Mouse (Mus musculus) limb, embryonic 15.5 days (tissue): Measurements from ENCODE around the gene Klf8. TPM values are rescaled to one million over a fixed set of nuclear protein-coding genes. Genes with fewer than 3 reads are reported as not detected.
"Not testable (repeated sequence)": the region's sequence is repeated elsewhere in the genome, so short reads cannot be mapped to it uniquely, and the experiment has no call there.

Experiments
- ATAC-seq: fragments of 200-750 bp; cut with Nextera tagmentation; 2 replicates; pipeline ENCODE4 v1.8.0; 2017; ENCODE audit warnings: low read depth, moderate TSS enrichment; ENCODE audit not compliant: insufficient number of reproducible peaks, low FRiP score, low TSS enrichment
- H3K27ac ChIP-seq: fragments of 300-500 bp; sonication (generic); 2 replicates; pipeline ENCODE4 v1.5.1; 2015; ENCODE audit warnings: moderate library complexity, mild to moderate bottlenecking, inconsistent platforms
- H3K27me3 ChIP-seq: fragments of 300-500 bp; sonication (generic); 2 replicates; pipeline ENCODE4 v1.6.1; 2015; ENCODE audit warnings: inconsistent platforms
- H3K36me3 ChIP-seq: fragments of 300-500 bp; sonication (generic); 2 replicates; pipeline ENCODE4 v1.6.1; 2015; ENCODE audit warnings: inconsistent platforms
- H3K4me1 ChIP-seq: fragments of 300-500 bp; sonication (generic); 2 replicates; pipeline ENCODE4 v1.6.1; 2015; ENCODE audit warnings: inconsistent platforms
- H3K4me2 ChIP-seq: fragments of 300-500 bp; sonication (generic); 2 replicates; pipeline ENCODE4 v1.6.1; 2015; ENCODE audit warnings: mild to moderate bottlenecking, inconsistent platforms
- H3K4me3 ChIP-seq: fragments of 300-500 bp; sonication (generic); 2 replicates; pipeline ENCODE4 v1.5.1; 2015; ENCODE audit warnings: mild to moderate bottlenecking, inconsistent platforms
- H3K9ac ChIP-seq: fragments of 300-500 bp; sonication (generic); 2 replicates; pipeline ENCODE4 v1.6.1; 2015; ENCODE audit warnings: inconsistent platforms
- H3K9me3 ChIP-seq: fragments of 300-500 bp; sonication (generic); 2 replicates; pipeline ENCODE4 v1.6.1; 2016; ENCODE audit warnings: inconsistent platforms
- WGBS: fragments of 180-500 bp; shearing (Covaris S2); methylation state at CpG from one replicate; pipeline ENCODE4 v1.1.7; 2015; 5-methylcytosine and 5-hydroxymethylcytosine counted together
- polyA plus RNA-seq: library from polyadenylated mRNA; unstranded; fragments of >200 nt; fragmentation: Nextera tagmentation; extraction: Ambion mirVana; gene quantifications from 2 replicates; pipeline ENCODE4 v1.2.1, GENCODE M21; 2015

Gene Klf8
- polyA plus RNA-seq = 1.6 and 1.7 TPM in 2 replicates

DNA sequence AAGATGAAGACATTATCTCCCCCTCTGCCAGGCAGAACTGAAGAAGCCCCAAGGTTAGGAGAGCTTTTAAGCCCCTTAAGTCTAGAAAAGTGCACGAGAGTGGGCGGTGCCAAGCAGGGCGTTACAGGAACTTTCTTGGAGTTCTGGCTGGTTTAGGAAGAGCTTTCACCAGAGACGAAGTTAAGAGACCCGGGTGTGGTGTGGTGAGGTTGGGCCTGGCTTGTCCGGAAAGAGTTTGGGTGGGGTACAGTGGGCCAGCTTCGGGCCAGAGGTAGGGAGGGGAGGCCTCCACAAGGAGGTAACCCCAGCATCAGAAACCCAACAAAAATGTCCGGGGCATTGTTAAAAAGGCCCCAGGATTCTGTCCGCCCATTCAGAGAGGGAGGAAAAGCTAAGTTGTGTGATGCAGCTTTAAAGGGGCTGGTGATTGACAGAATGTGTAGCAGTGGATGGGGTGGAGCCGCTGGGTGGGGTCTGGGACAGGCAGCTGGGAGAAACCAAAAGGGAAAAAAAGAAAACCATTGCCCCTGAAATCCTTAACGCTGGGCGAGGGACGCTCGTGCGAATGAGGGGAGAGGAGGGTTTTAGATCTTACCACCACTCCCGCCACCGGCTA, at the start of gene Klf8:
TSS of gene Klf8 (plus strand) at position 163 of the 616 bp plus-strand sequence.
- 0 out of 2 replicates have a peak, but pooled peaks have one; percentile 63 for ATAC-seq
- peak within 1 kb of the TSS; percentile 54 for H3K4me3 ChIP-seq
- H3K4me1 ChIP-seq = no peaks in the 10 kb centered on the region
- peak within 1 kb of the TSS; percentile 17; the same call in 1 of the 2 replicates for H3K27ac ChIP-seq
- no peaks in the 10 kb centered on the region for H3K36me3 ChIP-seq
- WGBS = 27% methylated on average over 17 of the region's 17 CpGs
- H3K4me2 ChIP-seq = peak within 1 kb of the TSS; percentile 56
- no peaks in the 10 kb centered on the region for H3K9me3 ChIP-seq
- H3K9ac ChIP-seq = 0 out of 2 replicates have a peak within 1 kb of the TSS, but pooled peaks have one; percentile 26
- 0 out of 2 replicates have a peak, but pooled peaks cover 6% of the 10 kb centered on the region for H3K27me3 ChIP-seq

DNA sequence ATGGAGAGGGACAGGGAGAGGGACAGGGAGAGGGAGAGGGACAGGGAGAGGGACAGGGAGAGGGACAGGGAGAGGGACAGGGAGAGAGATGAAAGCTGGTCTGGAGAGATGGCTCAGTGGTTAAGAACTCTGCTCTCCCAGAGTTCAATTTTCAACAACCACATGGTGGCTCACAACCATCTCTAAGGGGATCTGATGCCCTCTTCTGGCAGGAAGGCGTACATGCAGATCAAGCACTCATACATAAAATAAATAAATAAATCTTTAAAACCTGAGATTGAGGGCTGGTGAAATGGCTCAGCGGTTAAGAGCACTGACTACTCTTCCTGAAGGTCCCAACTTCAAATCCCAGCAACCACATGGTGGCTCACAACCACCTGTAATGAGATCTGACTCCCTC, 38.1 kb upstream of the Klf8 start:
- not testable (repeated sequence) for H3K36me3 ChIP-seq, ATAC-seq, H3K27me3 ChIP-seq, H3K9ac ChIP-seq, H3K27ac ChIP-seq, H3K4me2 ChIP-seq, H3K4me3 ChIP-seq, H3K9me3 ChIP-seq, H3K4me1 ChIP-seq
- 73% methylated on average over 2 of the region's 2 CpGs for WGBS

- Histone ChIP-seq H3K9ac (no peak overlapping the region), H3K27me3 (no peaks in the 10 kb centered on the region), H3K36me3 (no peaks in the 10 kb centered on the region), H3K9me3 (no peaks in the 10 kb centered on the region), H3K4me3 (no peak overlapping the region), H3K4me1 (no peaks in the 10 kb centered on the region), H3K4me2 (no peak overlapping the region), H3K27ac (no peak overlapping the region)
- ATAC-seq = no peak
- 67% methylated on average over 1 of the region's 1 CpGs for WGBS
These were observed 26.2 kb upstream of the Klf8 start for GRCm38 (mm10) chrX:153211101-153211500.

DNA sequence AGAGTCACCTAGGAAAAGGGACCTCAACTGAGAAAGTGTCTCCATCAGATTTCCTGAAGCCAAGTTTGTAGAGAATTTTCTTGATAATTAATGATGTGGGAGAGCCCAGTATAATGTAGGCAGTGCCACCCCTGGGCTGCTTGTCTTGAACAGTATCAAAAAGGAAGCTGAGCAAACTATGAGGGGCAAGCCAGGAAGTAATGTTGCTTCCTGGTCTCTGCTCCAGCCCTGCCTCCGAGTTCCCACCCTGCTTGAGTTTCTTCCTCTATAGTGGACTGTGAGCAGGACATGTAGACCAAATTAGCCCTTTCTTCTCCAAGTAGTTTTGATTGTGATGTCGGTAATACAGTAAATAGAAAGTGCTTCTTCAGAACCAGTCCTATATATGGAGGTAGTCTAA, 6.0 kb upstream of the Klf8 start:
- no peak overlapping the region for H3K27ac ChIP-seq
- H3K4me1 ChIP-seq = no peaks in the 10 kb centered on the region
- H3K4me3 ChIP-seq = no peak overlapping the region
- no peak overlapping the region for H3K4me2 ChIP-seq
- H3K9ac ChIP-seq = no peak overlapping the region
- no peaks in the 10 kb centered on the region for H3K36me3 ChIP-seq
- no peaks in the 10 kb centered on the region for H3K9me3 ChIP-seq
- no peak for ATAC-seq
- H3K27me3 ChIP-seq = no peaks in the 10 kb centered on the region
- 65% methylated on average over 2 of the region's 2 CpGs for WGBS

GRCm38 (mm10) chrX:153233255-153233654, 4.0 kb upstream of the Klf8 start:
- Histone ChIP-seq H3K4me2 (no peak overlapping the region), H3K4me1 (no peaks in the 10 kb centered on the region), H3K9me3 (no peaks in the 10 kb centered on the region), H3K27me3 (0 out of 2 replicates have a peak, but pooled peaks cover 6% of the 10 kb centered on the region), H3K9ac (no peak overlapping the region), H3K27ac (no peak overlapping the region), H3K36me3 (no peaks in the 10 kb centered on the region), H3K4me3 (no peak overlapping the region)
- WGBS = 22% methylated on average over 10 of the region's 10 CpGs
- ATAC-seq = no peak

DNA sequence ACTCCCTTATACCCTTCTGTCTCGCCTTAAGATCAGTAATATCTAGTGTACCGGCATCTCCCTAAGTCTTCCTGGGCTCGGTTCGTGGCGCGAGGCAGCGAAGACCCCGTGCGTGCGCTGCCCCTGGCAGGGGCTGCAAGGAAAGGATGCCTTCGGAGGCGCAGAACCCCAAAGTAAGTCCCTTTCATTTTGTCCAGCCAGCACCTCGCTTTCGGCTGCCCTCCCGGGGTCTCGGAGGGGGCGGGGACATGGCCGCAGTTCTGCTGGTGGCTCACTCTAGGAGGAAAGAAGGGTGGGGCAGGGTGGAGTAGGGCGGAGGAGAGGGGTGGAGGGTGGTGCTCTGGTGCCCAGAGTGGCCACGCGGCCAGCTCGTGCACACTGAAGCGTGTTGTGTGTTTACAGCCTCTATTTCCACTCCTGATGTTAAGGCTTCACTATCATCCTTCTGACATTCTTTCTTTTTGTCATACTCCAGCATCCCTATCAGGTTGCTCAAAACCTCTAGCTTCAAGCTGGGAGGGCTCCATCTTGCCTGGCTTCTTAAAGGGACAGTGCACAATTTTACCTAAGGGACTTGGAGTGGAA, 746 bp downstream of the Klf8 start:
- peak overlapping the region; percentile 17; the same call in 1 of the 2 replicates for H3K27ac ChIP-seq
- 0 out of 2 replicates have a peak, but pooled peaks cover 6% of the 10 kb centered on the region for H3K27me3 ChIP-seq
- peak overlapping the region; percentile 56 for H3K4me2 ChIP-seq

DNA sequence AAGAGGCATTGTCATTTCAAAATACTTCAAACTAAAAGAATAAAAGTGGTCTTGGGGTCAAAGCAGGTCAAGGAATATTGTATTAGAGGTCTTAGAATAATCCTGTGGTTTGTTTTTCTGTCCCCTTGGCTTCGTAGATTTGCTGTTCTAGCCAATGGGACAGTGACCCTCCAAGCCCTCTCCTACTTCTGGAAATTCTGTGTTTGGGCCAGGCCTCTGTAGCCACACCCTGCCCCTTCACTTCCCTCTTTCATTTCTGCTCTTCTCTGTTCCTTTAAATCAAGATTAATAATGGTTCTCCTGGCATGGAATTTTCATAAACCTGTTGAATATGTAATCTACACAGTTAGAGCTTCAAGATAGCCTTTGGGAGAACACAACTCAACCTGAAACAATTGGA, 17.0 kb downstream of the Klf8 start:
- Histone ChIP-seq H3K4me3 (no peak overlapping the region), H3K27ac (no peak overlapping the region), H3K9me3 (no peaks in the 10 kb centered on the region), H3K4me2 (no peak overlapping the region), H3K36me3 (no peaks in the 10 kb centered on the region), H3K27me3 (no peaks in the 10 kb centered on the region), H3K4me1 (no peaks in the 10 kb centered on the region), H3K9ac (no peak overlapping the region)
- ATAC-seq = no peak
- WGBS = 72% methylated on average over 1 of the region's 1 CpGs

More for the DNA sequence above, 746 bp downstream of the Klf8 start:
- no peaks in the 10 kb centered on the region for H3K4me1 ChIP-seq
- WGBS = 16% methylated on average over 23 of the region's 23 CpGs
- H3K9ac ChIP-seq = 0 out of 2 replicates have a peak overlapping the region, but pooled peaks have one; percentile 26
- no peak for ATAC-seq
- H3K9me3 ChIP-seq = no peaks in the 10 kb centered on the region
- H3K4me3 ChIP-seq = peak overlapping the region; percentile 54
- H3K36me3 ChIP-seq = no peaks in the 10 kb centered on the region

DNA sequence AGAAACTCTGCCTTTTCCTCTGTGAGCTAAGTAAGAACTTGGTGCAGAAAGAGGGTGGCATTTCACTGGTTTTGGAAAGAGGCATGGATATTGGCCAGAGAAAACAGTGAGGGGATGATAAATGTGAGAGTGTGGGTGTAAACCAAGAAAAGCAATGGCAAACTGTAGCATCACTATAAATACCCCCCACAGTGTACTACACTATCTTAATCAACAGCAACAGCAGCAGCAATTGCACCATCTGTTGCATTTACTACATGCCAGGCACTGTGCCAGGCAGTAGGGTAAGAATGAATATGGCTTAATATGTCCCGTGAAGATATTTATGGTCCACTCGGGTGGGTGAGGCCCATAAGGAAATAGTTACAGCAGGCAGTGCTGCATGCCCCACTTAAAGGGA, 18.2 kb downstream of the Klf8 start:
- ATAC-seq = no peak
- Histone ChIP-seq H3K27ac (no peak overlapping the region), H3K4me1 (no peaks in the 10 kb centered on the region)

DNA sequence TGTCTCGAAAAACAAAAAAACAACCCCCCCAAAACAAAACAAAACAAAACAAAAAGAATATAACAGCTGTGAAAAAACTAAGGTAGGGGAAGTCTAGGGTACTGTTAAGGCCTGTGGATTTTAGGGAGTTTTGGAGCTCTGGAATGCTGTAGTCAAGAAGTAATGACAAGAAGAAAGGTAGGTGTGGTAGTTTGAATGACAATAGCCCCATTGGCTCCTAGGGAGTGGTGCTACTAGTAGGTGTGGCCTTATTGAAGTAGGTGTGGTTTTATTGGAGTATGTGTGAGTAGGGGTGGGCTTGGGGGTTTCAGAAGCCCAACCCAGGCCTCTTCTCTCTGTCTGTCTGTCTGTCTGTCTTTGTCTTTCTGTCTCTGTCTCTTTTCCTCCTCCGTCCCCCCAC, 44.9 kb downstream of the Klf8 start:
- H3K4me2 ChIP-seq = no peak overlapping the region
- no peaks in the 10 kb centered on the region for H3K36me3 ChIP-seq
- ATAC-seq = no peak
- no peak overlapping the region for H3K27ac ChIP-seq
- WGBS = 78% methylated on average over 2 of the region's 2 CpGs
- no peaks in the 10 kb centered on the region for H3K9me3 ChIP-seq
- H3K4me1 ChIP-seq = no peaks in the 10 kb centered on the region
- H3K9ac ChIP-seq = no peak overlapping the region
- no peak overlapping the region for H3K4me3 ChIP-seq
- H3K27me3 ChIP-seq = no peaks in the 10 kb centered on the region

More for the DNA sequence above, 18.2 kb downstream of the Klf8 start:
- no peak overlapping the region for H3K4me2 ChIP-seq
- 32% methylated on average over 2 of the region's 2 CpGs for WGBS
- no peak overlapping the region for H3K9ac ChIP-seq
- no peaks in the 10 kb centered on the region for H3K36me3 ChIP-seq
- H3K27me3 ChIP-seq = no peaks in the 10 kb centered on the region
- H3K9me3 ChIP-seq = no peaks in the 10 kb centered on the region
- no peak overlapping the region for H3K4me3 ChIP-seq

DNA sequence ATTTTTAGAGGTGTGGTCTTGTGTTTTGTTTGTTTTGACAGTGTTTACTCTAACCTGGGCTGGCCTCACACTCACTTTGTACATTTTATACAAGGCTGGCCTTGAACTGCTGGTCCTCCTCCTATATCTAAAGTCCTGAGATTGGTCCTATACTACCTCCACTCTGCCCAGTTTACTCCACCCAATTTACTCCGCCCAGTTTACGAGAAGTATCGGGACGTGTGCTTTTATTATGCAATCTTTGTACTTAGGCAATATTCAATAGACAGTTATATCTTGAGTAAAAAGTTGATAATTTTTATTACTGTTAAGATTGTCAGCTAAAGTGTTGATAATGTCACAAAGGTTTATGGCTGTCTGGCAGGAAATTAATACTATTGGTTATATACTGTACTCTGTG, 74.1 kb downstream of the Klf8 start:
- Histone ChIP-seq H3K9ac (no peak overlapping the region), H3K36me3 (no peaks in the 10 kb centered on the region), H3K4me1 (no peaks in the 10 kb centered on the region), H3K4me2 (no peak overlapping the region), H3K27me3 (no peaks in the 10 kb centered on the region), H3K4me3 (no peak overlapping the region), H3K27ac (no peak overlapping the region), H3K9me3 (no peaks in the 10 kb centered on the region)
- 74% methylated on average over 4 of the region's 4 CpGs for WGBS
- ATAC-seq = no peak

- H3K4me2 ChIP-seq = no peak overlapping the region
- no peaks in the 10 kb centered on the region for H3K9me3 ChIP-seq
- H3K27me3 ChIP-seq = no peaks in the 10 kb centered on the region
- no peak for ATAC-seq
- H3K36me3 ChIP-seq = no peaks in the 10 kb centered on the region
- H3K27ac ChIP-seq = no peak overlapping the region
- H3K4me1 ChIP-seq = no peaks in the 10 kb centered on the region
- no peak overlapping the region for H3K4me3 ChIP-seq
- no peak overlapping the region for H3K9ac ChIP-seq
- WGBS = 61% methylated on average over 3 of the region's 3 CpGs
These were observed 85.8 kb downstream of the Klf8 start for GRCm38 (mm10) chrX:153323105-153323504.

DNA sequence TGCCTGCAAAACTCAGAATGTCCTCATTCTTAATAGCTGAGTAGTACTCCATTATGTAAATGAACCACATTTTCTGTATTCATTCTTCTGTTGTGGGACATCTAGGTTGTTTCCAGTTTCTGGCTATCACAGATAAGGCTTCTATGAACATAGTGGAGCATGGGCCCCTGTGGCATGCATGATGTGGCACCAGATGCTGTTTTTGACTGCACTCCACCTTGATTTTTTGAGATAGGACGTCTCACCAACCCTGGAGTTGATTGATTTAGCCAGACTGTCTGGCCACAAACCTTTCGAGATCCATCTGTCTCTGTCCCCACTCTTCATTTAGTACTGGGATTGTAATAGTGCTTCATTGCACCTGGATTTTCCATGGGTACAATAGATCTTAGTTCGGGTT, 96.9 kb downstream of the Klf8 start:
- H3K4me1 ChIP-seq, H3K36me3 ChIP-seq, H3K27me3 ChIP-seq, H3K9me3 ChIP-seq, H3K27ac ChIP-seq, H3K4me2 ChIP-seq, H3K4me3 ChIP-seq, H3K9ac ChIP-seq, ATAC-seq: not testable (repeated sequence)
- 83% methylated on average over 3 of the region's 3 CpGs for WGBS
